Mouse (Mus musculus) c-Kit-positive CD71-positive TER-119-positive erythroid progenitor cells, embryonic 14.5 days (primary cell): Measurements from ENCODE around the gene Dnajc6.

ENCODE experiments used
- DNase-seq: peaks from one replicate; pipeline ENCODE4 v3.0.0-alpha.2; 2013; ENCODE audit warnings: low spot score

Dnajc6 gene

GRCm38 (mm10) chr4:101642708-101643107 is 146.3 kb downstream of the Dnajc6 start:
- no peak for DNase-seq

- DNase-seq = no peak
These were observed 146.8 kb downstream of the Dnajc6 start for GRCm38 (mm10) chr4:101643216-101643615.

GRCm38 (mm10) chr4:101646857-101647195 is 150.4 kb downstream of the Dnajc6 start:
- no peak for DNase-seq

- DNase-seq = peak; percentile 97
These were observed 150.9 kb downstream of the Dnajc6 start, which contains the start of gene Leprot for GRCm38 (mm10) chr4:101647196-101647905. Leprot (plus strand) TSS chr4:101647718.

- peak; percentile 74 for DNase-seq
These were observed 151.7 kb downstream of the Dnajc6 start for GRCm38 (mm10) chr4:101647976-101648642.

- DNase-seq = peak; percentile 56
These were observed 152.3 kb downstream of the Dnajc6 start for GRCm38 (mm10) chr4:101648745-101649144.

- DNase-seq = no peak
These were observed 154.5 kb downstream of the Dnajc6 start for GRCm38 (mm10) chr4:101650961-101651360.

- DNase-seq = no peak
These were observed 157.8 kb downstream of the Dnajc6 start for GRCm38 (mm10) chr4:101654256-101654655.

- DNase-seq = peak; percentile 83
These were observed 158.5 kb downstream of the Dnajc6 start for GRCm38 (mm10) chr4:101654788-101655414.

GRCm38 (mm10) chr4:101655415-101655790 is 159.0 kb downstream of the Dnajc6 start:
- DNase-seq = peak; percentile 62

GRCm38 (mm10) chr4:101656056-101656455 is 159.6 kb downstream of the Dnajc6 start:
- DNase-seq = no peak

GRCm38 (mm10) chr4:101656956-101657570 is 160.6 kb downstream of the Dnajc6 start:
- peak; percentile 65 for DNase-seq

GRCm38 (mm10) chr4:101664160-101664750 is 167.8 kb downstream of the Dnajc6 start:
- peak; percentile 71 for DNase-seq

GRCm38 (mm10) chr4:101664766-101665165 is 168.3 kb downstream of the Dnajc6 start:
- no peak for DNase-seq

- DNase-seq = no peak
These were observed 172.7 kb downstream of the Dnajc6 start for GRCm38 (mm10) chr4:101669161-101669560.

GRCm38 (mm10) chr4:101669811-101670210 is 173.4 kb downstream of the Dnajc6 start:
- no peak for DNase-seq

GRCm38 (mm10) chr4:101674790-101675189 is 178.3 kb downstream of the Dnajc6 start:
- no peak for DNase-seq

GRCm38 (mm10) chr4:101675726-101676125 is 179.3 kb downstream of the Dnajc6 start:
- no peak for DNase-seq

GRCm38 (mm10) chr4:101682620-101683019 is 186.2 kb downstream of the Dnajc6 start:
- DNase-seq = no peak

- no peak for DNase-seq
These were observed 186.6 kb downstream of the Dnajc6 start for GRCm38 (mm10) chr4:101683086-101683485.

GRCm38 (mm10) chr4:101684821-101685220 is 188.4 kb downstream of the Dnajc6 start:
- no peak for DNase-seq

GRCm38 (mm10) chr4:101686227-101686810 is 189.9 kb downstream of the Dnajc6 start:
- DNase-seq = no peak
